Mouse (Mus musculus) midbrain, embryonic 13.5 days (tissue): ENCODE data around the gene Prkcb. TPM values are rescaled to one million over a fixed set of nuclear protein-coding genes. Genes with fewer than 3 reads are reported as not detected.

ENCODE experiments used
- ATAC-seq: fragments of 200-750 bp; cut with Nextera tagmentation; 2 replicates; pipeline ENCODE4 v1.8.0; 2017; ENCODE audit warnings: mild to moderate bottlenecking, moderate TSS enrichment, moderate library complexity
- H3K27ac ChIP-seq: fragments of 300-500 bp; sonication (generic); 2 replicates; pipeline ENCODE4 v1.5.1; 2015; ENCODE audit warnings: inconsistent platforms, mild to moderate bottlenecking, moderate library complexity
- H3K27me3 ChIP-seq: fragments of 300-500 bp; sonication (generic); 2 replicates; pipeline ENCODE4 v1.6.1; 2015; ENCODE audit warnings: mild to moderate bottlenecking, inconsistent platforms
- H3K36me3 ChIP-seq: fragments of 300-500 bp; sonication (generic); 2 replicates; pipeline ENCODE4 v1.6.1; 2015; ENCODE audit warnings: mild to moderate bottlenecking, inconsistent platforms
- H3K4me1 ChIP-seq: fragments of 300-500 bp; sonication (generic); replicated peaks from 2 replicates; pipeline ENCODE4 v1.6.1; 2015; ENCODE audit warnings: inconsistent platforms
- H3K4me2 ChIP-seq: fragments of 300-500 bp; sonication (generic); replicated peaks from 2 replicates; pipeline ENCODE4 v1.6.1; 2015; ENCODE audit warnings: moderate library complexity, mild to moderate bottlenecking, inconsistent platforms
- H3K4me3 ChIP-seq: fragments of 300-500 bp; sonication (generic); replicated peaks from 2 replicates; pipeline ENCODE4 v1.5.1; 2015; ENCODE audit warnings: mild to moderate bottlenecking, inconsistent platforms
- H3K9ac ChIP-seq: fragments of 300-500 bp; sonication (generic); replicated peaks from 2 replicates; pipeline ENCODE4 v1.6.1; 2015; ENCODE audit warnings: mild to moderate bottlenecking, inconsistent platforms
- H3K9me3 ChIP-seq: fragments of 300-500 bp; sonication (generic); 2 replicates; pipeline ENCODE4 v1.6.1; 2016; ENCODE audit warnings: mild to moderate bottlenecking, inconsistent platforms
- WGBS: fragments of 180-500 bp; shearing (Covaris S2); methylation state at CpG from one replicate; pipeline ENCODE4 v1.1.7; 2015; 5-methylcytosine and 5-hydroxymethylcytosine counted together
- polyA plus RNA-seq: library from polyadenylated mRNA; unstranded; fragments of >200 nt; fragmentation: Nextera tagmentation; extraction: Ambion mirVana; gene quantifications from 2 replicates; pipeline ENCODE4 v1.2.1, GENCODE M21; 2015

Prkcb gene
- polyA plus RNA-seq, 1 experiment from 2014 or later = 46.4 TPM

DNA sequence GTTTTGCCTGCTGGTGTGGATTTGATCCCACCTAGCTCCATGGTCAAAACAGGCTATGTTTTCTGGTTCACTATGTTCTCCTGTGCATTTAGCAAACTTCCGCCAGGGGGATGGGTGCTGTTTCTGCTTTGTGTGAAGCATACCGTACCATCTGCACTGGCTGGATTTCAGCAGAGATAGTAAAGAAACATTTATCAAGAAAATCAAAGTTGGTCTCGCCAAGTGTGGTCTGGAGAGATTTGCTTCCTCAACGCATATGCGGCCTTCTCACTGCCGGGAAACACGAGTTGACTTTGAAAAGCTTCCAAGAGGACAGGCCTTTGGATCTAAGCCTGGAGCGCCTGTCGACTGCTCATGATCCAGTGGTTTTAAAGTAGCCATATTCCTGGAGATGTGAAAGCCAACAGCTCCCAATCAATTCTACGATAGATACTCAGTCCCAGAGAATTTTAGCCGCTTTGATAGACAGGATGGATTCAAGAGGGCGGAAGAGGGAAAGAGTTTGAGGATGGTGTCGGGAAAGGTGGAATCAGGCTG is 223.9 kb downstream of the Prkcb start:
- 91% methylated on average over 13 of the region's 13 CpGs for WGBS
- no peaks in the 10 kb centered on the region for H3K27me3 ChIP-seq
- no peak for ATAC-seq
- H3K36me3 ChIP-seq = no peaks in the 10 kb centered on the region
- no peaks in the 10 kb centered on the region for H3K9me3 ChIP-seq
- H3K27ac ChIP-seq = no peak overlapping the region
- H3K4me2 ChIP-seq = no peak overlapping the region
- no peak overlapping the region for H3K9ac ChIP-seq
- H3K4me3 ChIP-seq = no peak overlapping the region
- no peaks in the 10 kb centered on the region for H3K4me1 ChIP-seq

DNA sequence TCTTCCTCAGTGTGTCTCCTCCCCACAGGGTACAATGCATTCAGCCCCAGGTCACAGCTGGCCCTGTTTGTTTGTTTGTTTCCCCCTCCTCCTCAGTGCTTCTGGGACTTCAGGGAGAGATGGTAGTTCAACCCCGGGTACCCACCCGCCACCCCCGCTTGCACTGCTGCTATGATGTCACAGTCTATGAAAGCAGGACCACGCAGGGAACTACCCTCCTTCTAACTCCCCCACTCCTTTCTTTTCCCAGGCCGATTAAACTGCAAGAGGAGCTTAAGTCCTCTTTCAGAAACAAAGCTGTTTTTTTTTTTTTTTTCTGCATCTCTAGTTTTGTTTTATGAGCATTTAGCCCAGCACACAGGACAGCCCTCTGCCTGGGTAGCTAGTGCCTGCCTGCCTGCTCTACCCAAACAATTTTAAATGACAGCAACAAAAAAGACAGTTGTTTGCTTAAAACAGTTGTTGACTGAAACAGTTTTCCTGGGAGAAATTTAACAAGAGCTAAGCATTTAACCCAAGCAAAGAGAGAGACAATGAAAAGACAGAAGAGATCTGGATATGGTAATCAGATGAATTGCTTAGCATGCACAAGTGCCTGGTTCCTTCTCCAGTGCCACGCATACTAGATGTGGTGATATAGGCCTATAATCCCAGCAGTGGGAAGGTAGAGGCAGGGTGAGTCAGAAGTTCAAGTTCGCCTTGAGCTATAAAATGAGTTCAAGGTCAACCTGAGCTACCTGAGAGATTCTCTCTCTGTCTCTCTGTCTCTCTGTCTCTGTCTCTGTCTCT is 232.5 kb downstream of the Prkcb start:
- no peaks in the 10 kb centered on the region for H3K36me3 ChIP-seq
- H3K27me3 ChIP-seq = no peaks in the 10 kb centered on the region
- H3K4me3 ChIP-seq = no peak overlapping the region
- H3K4me1 ChIP-seq = peaks cover 12% of the 10 kb centered on the region
- 19% methylated on average over 7 of the region's 7 CpGs for WGBS
- 0 out of 2 replicates have a peak overlapping the region, but pooled peaks have one; percentile 20 for H3K27ac ChIP-seq
- peak; percentile 76 for ATAC-seq
- no peak overlapping the region for H3K9ac ChIP-seq
- H3K4me2 ChIP-seq = no peak overlapping the region
- no peaks in the 10 kb centered on the region for H3K9me3 ChIP-seq

DNA sequence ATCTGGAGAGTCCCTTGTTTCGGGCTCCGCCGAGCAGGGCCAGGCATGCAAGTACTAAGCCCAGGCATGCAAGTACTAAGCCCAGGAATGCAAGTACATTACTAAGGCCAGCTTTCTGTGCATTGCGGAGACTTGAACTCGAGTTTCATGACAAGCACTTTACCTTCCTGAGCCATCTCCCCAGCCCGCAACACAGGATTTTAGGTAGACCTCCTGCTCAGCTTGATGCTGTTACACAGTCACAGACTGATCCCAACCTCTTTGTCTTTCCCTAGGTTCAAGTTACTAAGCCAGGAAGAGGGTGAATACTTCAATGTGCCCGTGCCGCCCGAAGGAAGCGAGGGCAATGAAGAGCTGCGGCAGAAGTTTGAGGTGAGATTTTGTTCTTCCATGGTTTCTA is 239.7 kb downstream of the Prkcb start:
- H3K27me3 ChIP-seq = no peaks in the 10 kb centered on the region
- no peak overlapping the region for H3K27ac ChIP-seq
- 93% methylated on average over 11 of the region's 11 CpGs for WGBS
- no peak overlapping the region for H3K9ac ChIP-seq
- peaks cover 6% of the 10 kb centered on the region; the same call in 1 of the 2 replicates for H3K9me3 ChIP-seq
- no peak overlapping the region for H3K4me2 ChIP-seq
- H3K4me1 ChIP-seq = peaks cover 5% of the 10 kb centered on the region
- H3K4me3 ChIP-seq = no peak overlapping the region
- ATAC-seq = no peak
- H3K36me3 ChIP-seq = no peaks in the 10 kb centered on the region

DNA sequence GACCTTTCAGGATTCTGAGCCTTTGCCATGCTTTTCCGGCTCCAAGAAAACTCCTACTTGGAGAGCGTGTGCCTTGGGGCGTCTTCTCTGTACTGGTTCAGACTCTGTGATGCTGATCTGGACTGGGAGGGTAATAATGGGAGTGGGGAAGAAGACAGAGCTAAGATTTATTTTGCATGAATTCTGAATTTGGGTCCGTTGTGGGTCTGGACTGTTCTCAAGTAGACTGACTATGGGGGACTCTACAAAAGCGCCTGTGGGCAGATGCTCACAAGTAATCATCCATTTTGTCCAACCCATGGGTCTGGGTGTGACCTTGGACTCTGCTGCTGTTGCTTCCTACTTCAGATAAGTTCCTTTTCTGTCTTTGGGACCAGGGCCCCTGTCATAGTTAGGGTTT is 240.1 kb downstream of the Prkcb start:
- Histone ChIP-seq H3K36me3 (no peaks in the 10 kb centered on the region), H3K9me3 (peaks cover 6% of the 10 kb centered on the region; the same call in 1 of the 2 replicates), H3K27ac (no peak overlapping the region), H3K4me1 (peaks cover 5% of the 10 kb centered on the region), H3K4me3 (no peak overlapping the region), H3K9ac (no peak overlapping the region), H3K4me2 (no peak overlapping the region), H3K27me3 (no peaks in the 10 kb centered on the region)
- no peak for ATAC-seq
- 95% methylated on average over 5 of the region's 5 CpGs for WGBS

DNA sequence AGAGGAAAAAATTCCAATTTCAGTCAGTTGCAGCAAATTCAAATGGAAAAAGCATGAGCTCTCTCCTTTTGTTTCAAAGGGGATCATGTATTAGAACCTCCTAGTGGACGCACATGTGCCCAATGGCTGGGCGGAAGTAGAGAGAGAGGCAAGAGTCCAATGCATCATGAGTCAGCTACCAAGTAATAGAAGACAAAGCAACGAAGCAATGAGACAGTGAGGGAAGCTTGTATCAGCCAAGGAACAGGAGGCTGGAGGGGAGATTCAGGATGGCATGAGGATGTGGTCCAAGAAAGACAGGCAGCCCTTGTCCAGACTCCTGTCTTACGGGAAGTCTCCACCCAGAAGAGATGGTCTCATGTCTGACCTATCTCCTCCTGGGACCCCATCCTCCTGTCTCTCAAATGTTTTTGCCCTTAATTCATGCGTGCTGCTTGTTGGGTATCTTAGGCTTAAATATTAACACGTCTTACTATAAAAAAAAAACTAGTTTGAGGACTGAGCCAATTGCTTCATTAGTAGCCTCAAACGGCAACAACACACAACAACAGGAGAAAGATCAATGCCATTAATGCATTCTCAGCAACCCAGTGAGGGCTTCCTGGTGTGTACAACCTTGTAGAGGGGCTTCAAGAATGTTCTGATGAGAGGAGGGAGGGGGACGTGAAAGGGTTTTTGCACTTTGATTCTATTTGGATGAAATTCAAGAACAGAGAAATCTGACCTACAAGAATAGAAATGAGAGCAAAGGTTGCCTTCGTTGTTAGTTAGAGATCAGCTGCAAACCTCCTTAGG is 245.2 kb downstream of the Prkcb start:
- 92% methylated on average over 9 of the region's 9 CpGs for WGBS
- Histone ChIP-seq H3K4me1 (peaks cover 5% of the 10 kb centered on the region), H3K9ac (no peak overlapping the region), H3K9me3 (peaks cover 6% of the 10 kb centered on the region; the same call in 1 of the 2 replicates), H3K36me3 (no peaks in the 10 kb centered on the region), H3K4me2 (no peak overlapping the region), H3K4me3 (no peak overlapping the region), H3K27ac (no peak overlapping the region), H3K27me3 (no peaks in the 10 kb centered on the region)
- no peak for ATAC-seq

DNA sequence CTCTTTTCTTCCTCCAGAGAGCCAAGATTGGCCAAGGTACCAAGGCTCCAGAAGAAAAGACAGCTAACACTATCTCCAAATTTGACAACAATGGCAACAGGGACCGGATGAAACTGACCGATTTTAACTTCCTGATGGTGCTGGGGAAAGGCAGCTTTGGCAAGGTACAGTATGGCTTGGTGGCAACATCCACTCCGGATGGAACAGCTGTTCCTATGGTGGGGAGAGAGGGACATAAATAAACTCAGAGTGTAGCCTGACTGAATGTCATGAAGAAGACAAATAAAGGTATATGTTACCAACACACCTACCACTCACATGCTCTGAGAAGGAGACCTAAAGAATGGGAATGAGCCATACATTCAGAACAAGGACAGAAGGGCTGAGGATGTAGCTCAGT is 256.1 kb downstream of the Prkcb start:
- Histone ChIP-seq H3K27ac (no peak overlapping the region), H3K4me3 (no peak overlapping the region), H3K9ac (no peak overlapping the region), H3K27me3 (no peaks in the 10 kb centered on the region), H3K9me3 (no peaks in the 10 kb centered on the region), H3K4me2 (no peak overlapping the region), H3K36me3 (no peaks in the 10 kb centered on the region), H3K4me1 (peaks cover 10% of the 10 kb centered on the region; the same call in 1 of the 2 replicates)
- no peak for ATAC-seq
- 92% methylated on average over 3 of the region's 3 CpGs for WGBS

DNA sequence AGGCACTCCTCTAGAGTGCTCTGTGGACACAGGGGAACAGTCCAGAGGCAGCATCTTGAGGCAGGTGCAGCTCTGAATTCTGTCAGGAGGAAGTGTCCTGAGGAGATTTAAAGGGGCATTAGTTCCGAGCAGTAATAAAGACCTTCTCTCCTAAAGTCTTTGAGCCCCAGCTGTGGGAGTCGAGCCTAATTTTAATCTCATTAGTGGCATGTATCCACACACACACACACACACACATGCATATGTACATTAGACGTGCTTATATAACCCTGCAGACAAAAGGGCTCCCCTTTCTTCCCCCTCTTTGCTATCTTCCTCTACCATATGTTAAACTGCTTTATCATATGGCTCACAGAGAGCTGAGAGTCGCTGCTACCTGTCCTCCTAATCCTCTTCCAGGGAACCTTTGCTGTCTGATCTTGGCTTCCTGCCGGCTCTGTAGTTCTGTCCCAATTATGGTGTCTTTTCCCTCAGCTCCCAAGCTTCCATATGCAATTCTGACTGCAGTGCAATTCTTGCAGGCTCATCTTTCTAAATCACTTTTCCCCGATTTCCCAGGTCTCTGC is 268.1 kb downstream of the Prkcb start:
- ATAC-seq = peak; percentile 80
- Histone ChIP-seq H3K4me3 (no peak overlapping the region), H3K27me3 (no peaks in the 10 kb centered on the region), H3K4me1 (peaks cover 37% of the 10 kb centered on the region), H3K36me3 (no peaks in the 10 kb centered on the region), H3K9me3 (no peaks in the 10 kb centered on the region), H3K4me2 (no peak overlapping the region), H3K9ac (no peak overlapping the region), H3K27ac (peak overlapping the region; percentile 62)
- 20% methylated on average over 6 of the region's 6 CpGs for WGBS

DNA sequence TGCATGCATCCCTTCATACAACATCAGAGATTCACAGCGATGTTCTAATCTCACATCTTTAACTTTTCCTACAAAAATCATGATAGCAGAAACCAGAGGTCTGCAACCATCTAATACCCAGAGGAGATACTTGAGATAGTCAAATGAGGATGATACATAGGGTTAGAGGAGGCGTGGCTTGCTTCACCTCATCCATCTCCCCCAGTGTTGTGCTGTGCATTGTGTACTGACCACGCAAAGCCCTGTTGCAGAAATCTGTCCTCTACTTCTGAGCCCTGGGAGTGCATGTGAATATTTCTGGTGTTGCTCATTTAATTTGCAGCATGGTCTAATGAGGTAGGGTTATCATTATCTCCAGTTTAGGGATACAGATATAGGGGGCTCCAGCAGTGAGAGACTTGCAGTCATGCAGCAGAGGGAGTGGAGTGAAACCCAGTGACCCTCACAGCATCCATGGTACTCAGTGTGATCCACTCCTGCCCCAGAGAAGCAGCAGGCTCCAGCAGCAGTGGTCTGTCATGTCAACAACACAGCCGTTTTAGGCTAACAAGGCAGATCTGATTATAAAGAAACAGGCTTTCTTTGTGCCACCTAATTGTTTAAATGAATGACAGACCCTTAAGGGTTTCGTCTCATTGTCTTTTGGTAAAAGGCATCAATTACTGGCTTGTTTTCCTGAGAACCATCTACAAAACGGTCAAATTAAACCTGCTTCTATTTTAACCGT is 269.7 kb downstream of the Prkcb start:
- WGBS = 39% methylated on average over 7 of the region's 7 CpGs
- Histone ChIP-seq H3K36me3 (no peaks in the 10 kb centered on the region), H3K4me1 (peaks cover 37% of the 10 kb centered on the region), H3K4me2 (no peak overlapping the region), H3K9me3 (no peaks in the 10 kb centered on the region), H3K9ac (no peak overlapping the region), H3K4me3 (no peak overlapping the region), H3K27me3 (no peaks in the 10 kb centered on the region), H3K27ac (0 out of 2 replicates have a peak overlapping the region, but pooled peaks have one; percentile 25)
- ATAC-seq = peak; percentile 46; the same call in 1 of the 2 replicates

DNA sequence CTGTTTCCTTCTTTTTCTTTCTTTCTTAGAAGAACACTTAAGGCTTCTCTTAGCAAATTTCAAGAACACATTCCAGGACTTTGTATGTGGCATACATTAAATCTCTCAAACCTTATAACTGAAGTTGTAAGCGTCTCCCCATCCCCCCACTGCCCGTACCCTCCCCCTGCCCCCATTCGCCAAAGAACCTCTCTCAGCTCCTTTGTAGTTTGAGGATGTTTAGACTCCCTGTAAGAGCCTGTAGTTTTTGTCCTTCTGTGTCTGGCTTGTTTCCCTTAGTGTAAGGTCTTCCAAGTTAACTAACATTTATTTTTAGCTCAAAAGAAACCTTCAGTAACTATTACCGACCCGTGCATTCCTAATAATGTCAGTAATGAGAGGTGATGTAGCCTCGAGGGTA is 270.4 kb downstream of the Prkcb start:
- Histone ChIP-seq H3K27me3 (no peaks in the 10 kb centered on the region), H3K4me3 (no peak overlapping the region), H3K4me2 (no peak overlapping the region), H3K36me3 (no peaks in the 10 kb centered on the region), H3K9me3 (no peaks in the 10 kb centered on the region), H3K27ac (0 out of 2 replicates have a peak overlapping the region, but pooled peaks have one; percentile 14), H3K4me1 (peaks cover 37% of the 10 kb centered on the region), H3K9ac (no peak overlapping the region)
- no peak for ATAC-seq
- WGBS = 36% methylated on average over 6 of the region's 6 CpGs

DNA sequence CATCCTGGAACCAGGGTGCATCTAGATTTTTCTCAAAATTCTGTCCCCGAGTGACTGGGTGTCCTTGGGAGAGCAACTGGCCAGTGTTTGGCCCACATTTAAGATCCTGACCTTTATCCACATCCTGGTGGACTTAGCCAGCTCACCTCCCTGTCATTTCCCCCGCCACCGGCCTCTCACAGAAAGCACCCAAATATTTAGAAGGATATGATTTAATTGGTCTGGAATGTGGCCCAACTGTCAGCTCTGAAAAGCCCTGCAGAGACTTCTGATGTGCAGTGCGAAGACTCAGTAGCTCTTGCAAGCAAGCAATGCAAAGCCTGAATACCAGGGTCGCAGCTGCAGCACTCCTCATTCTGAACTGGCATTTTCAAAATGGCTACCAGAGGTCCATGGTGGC is 274.0 kb downstream of the Prkcb start:
- no peak overlapping the region for H3K27ac ChIP-seq
- H3K9me3 ChIP-seq = no peaks in the 10 kb centered on the region
- H3K4me2 ChIP-seq = no peak overlapping the region
- H3K4me3 ChIP-seq = no peak overlapping the region
- ATAC-seq = no peak
- no peaks in the 10 kb centered on the region for H3K27me3 ChIP-seq
- no peaks in the 10 kb centered on the region for H3K36me3 ChIP-seq
- H3K9ac ChIP-seq = no peak overlapping the region
- H3K4me1 ChIP-seq = peaks cover 17% of the 10 kb centered on the region
- WGBS = 85% methylated on average over 5 of the region's 5 CpGs

DNA sequence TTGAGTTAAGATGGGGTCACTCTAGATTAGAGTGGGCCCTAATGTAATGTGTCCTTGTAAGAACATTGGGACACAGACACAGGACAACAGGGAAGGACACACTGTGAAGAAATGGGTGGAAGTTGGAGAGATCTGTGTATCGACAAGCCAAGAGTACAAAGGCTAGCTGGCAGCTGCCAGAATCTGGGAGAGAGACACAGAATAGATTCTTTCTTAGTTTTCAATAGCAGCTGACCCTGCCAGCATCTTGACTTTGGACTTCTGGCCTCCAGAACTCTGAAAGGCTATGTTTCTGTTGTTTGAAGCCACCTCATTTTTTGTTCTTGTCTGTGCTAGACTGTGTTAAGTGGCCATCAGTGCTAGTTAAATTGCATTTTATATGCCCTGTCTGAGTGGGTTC is 276.8 kb downstream of the Prkcb start:
- 97% methylated on average over 1 of the region's 1 CpGs for WGBS

More for the DNA sequence above, 276.8 kb downstream of the Prkcb start:
- no peaks in the 10 kb centered on the region for H3K36me3 ChIP-seq
- no peak overlapping the region for H3K9ac ChIP-seq
- no peak for ATAC-seq
- H3K27ac ChIP-seq = no peak overlapping the region
- H3K4me2 ChIP-seq = no peak overlapping the region
- no peaks in the 10 kb centered on the region for H3K27me3 ChIP-seq
- H3K4me3 ChIP-seq = no peak overlapping the region
- H3K4me1 ChIP-seq = no peaks in the 10 kb centered on the region
- no peaks in the 10 kb centered on the region for H3K9me3 ChIP-seq
